Mouse (Mus musculus) hindbrain, embryonic 11.5 days (tissue): ENCODE measurements around the gene Kdm2a. TPM values are rescaled to one million over a fixed set of nuclear protein-coding genes. Genes with fewer than 3 reads are reported as not detected.
A peak's percentile ranks its signal among the peaks of the same experiment; 100 is the strongest.

ENCODE experiments used
- ATAC-seq: fragments of 200-750 bp; cut with Nextera tagmentation; 2 replicates; pipeline ENCODE4 v1.8.0; 2017; ENCODE audit warnings: mild to moderate bottlenecking, moderate TSS enrichment, moderate library complexity; ENCODE audit not compliant: low FRiP score
- DNase-seq: peaks from one replicate; pipeline ENCODE4 v3.0.0-alpha.2; 2015; ENCODE audit warnings: low spot score
- H3K27ac ChIP-seq: fragments of 300-500 bp; sonication (generic); 2 replicates; pipeline ENCODE4 v1.5.1; 2014; ENCODE audit warnings: mild to moderate bottlenecking, low read depth, low read length
- H3K27me3 ChIP-seq: fragments of 300-500 bp; sonication (generic); 2 replicates; pipeline ENCODE4 v1.6.1; 2014; ENCODE audit warnings: mild to moderate bottlenecking, low read length, moderate library complexity, mixed read lengths; ENCODE audit not compliant: control insufficient read depth, insufficient read depth
- H3K36me3 ChIP-seq: fragments of 300-500 bp; sonication (generic); 2 replicates; pipeline ENCODE4 v1.6.1; 2014; ENCODE audit warnings: mild to moderate bottlenecking, low read length, moderate library complexity, mixed read lengths; ENCODE audit not compliant: control insufficient read depth, insufficient read depth
- H3K4me1 ChIP-seq: fragments of 300-500 bp; sonication (generic); replicated peaks from 2 replicates; pipeline ENCODE4 v1.6.1; 2014; ENCODE audit warnings: low read length, mixed read lengths; ENCODE audit not compliant: control insufficient read depth, insufficient read depth
- H3K4me2 ChIP-seq: fragments of 300-500 bp; sonication (generic); replicated peaks from 2 replicates; pipeline ENCODE4 v1.6.1; 2014; ENCODE audit warnings: mild to moderate bottlenecking, low read depth, low read length
- H3K4me3 ChIP-seq: fragments of 300-500 bp; sonication (generic); 2 replicates; pipeline ENCODE4 v1.5.1; 2014; ENCODE audit warnings: low read depth, low read length
- H3K9ac ChIP-seq: fragments of 300-500 bp; sonication (generic); 2 replicates; pipeline ENCODE4 v1.6.1; 2014; ENCODE audit warnings: low read depth, low read length
- H3K9me3 ChIP-seq: fragments of 300-500 bp; sonication (generic); 2 replicates; pipeline ENCODE4 v1.6.1; 2016; ENCODE audit warnings: low read length; ENCODE audit not compliant: control insufficient read depth
- WGBS: fragments of 180-500 bp; shearing (Covaris S2); extraction: QIAGEN DNeasy Blood & Tissue Kit; methylation state at CpG from one replicate; pipeline ENCODE4 v1.1.7; 2014; 5-methylcytosine and 5-hydroxymethylcytosine counted together
- polyA plus RNA-seq: library from polyadenylated mRNA; unstranded; fragments of >200 nt; fragmentation: Nextera tagmentation; extraction: Ambion mirVana; gene quantifications from 2 replicates; pipeline ENCODE4 v1.2.1, GENCODE M21; 2014

Gene Kdm2a
- polyA plus RNA-seq, 1 experiment from 2014 or later = 44.0 TPM

DNA sequence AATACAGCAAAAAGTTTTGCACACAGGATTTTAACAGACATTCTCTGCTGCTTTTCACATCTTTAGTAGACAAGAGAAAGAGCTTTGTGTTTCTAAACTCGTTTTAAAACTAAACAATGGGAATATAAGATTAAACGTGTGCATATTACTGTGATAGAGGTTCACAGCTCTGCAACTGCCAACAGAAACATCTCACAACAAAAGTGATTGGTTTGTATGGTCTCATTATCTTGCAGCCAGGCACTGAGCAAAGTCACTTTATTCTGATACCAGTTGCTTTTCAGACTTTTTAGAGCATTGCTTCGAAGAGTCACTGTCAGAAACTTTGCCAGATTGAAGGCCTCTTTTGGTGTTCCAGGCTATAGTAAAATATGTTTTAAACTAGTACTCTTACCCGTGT, 874 bp upstream of the Kdm2a start:
- ATAC-seq = no peak
- no peaks in the 10 kb centered on the region for H3K9me3 ChIP-seq
- no peak overlapping the region for H3K27ac ChIP-seq
- H3K36me3 ChIP-seq = no peaks in the 10 kb centered on the region
- WGBS = 75% methylated on average over 4 of the region's 4 CpGs
- no peaks in the 10 kb centered on the region for H3K27me3 ChIP-seq
- H3K9ac ChIP-seq = no peak overlapping the region
- H3K4me2 ChIP-seq = no peak overlapping the region
- DNase-seq = no peak
- H3K4me3 ChIP-seq = no peak overlapping the region
- no peaks in the 10 kb centered on the region for H3K4me1 ChIP-seq

GRCm38 (mm10) chr19:4398630-4398948, 504 bp upstream of the Kdm2a start:
- H3K9me3 ChIP-seq = no peaks in the 10 kb centered on the region
- peak overlapping the region; percentile 89 for H3K4me2 ChIP-seq
- H3K27me3 ChIP-seq = no peaks in the 10 kb centered on the region
- H3K4me1 ChIP-seq = no peaks in the 10 kb centered on the region
- peak overlapping the region; percentile 62; the same call in 1 of the 2 replicates for H3K9ac ChIP-seq
- H3K36me3 ChIP-seq = no peaks in the 10 kb centered on the region
- 26% methylated on average over 8 of the region's 8 CpGs for WGBS
- H3K27ac ChIP-seq = 0 out of 2 replicates have a peak overlapping the region, but pooled peaks have one; percentile 77
- DNase-seq (no peak), ATAC-seq (no peak)
- peak overlapping the region; percentile 100 for H3K4me3 ChIP-seq

- DNase-seq = peak; percentile 100
- H3K4me2 ChIP-seq = peak overlapping the region; percentile 89
- no peaks in the 10 kb centered on the region for H3K36me3 ChIP-seq
- H3K9me3 ChIP-seq = no peaks in the 10 kb centered on the region
- H3K4me3 ChIP-seq = peak overlapping the region; percentile 100
- peak; percentile 92 for ATAC-seq
- peak overlapping the region; percentile 99 for H3K9ac ChIP-seq
- WGBS = under 1% methylated on average over 58 of the region's 90 CpGs
- no peaks in the 10 kb centered on the region for H3K4me1 ChIP-seq
- no peaks in the 10 kb centered on the region for H3K27me3 ChIP-seq
- H3K27ac ChIP-seq = peak overlapping the region; percentile 96
Observed at GRCm38 (mm10) chr19:4396998-4397797, 887 bp downstream of the Kdm2a start.

DNA sequence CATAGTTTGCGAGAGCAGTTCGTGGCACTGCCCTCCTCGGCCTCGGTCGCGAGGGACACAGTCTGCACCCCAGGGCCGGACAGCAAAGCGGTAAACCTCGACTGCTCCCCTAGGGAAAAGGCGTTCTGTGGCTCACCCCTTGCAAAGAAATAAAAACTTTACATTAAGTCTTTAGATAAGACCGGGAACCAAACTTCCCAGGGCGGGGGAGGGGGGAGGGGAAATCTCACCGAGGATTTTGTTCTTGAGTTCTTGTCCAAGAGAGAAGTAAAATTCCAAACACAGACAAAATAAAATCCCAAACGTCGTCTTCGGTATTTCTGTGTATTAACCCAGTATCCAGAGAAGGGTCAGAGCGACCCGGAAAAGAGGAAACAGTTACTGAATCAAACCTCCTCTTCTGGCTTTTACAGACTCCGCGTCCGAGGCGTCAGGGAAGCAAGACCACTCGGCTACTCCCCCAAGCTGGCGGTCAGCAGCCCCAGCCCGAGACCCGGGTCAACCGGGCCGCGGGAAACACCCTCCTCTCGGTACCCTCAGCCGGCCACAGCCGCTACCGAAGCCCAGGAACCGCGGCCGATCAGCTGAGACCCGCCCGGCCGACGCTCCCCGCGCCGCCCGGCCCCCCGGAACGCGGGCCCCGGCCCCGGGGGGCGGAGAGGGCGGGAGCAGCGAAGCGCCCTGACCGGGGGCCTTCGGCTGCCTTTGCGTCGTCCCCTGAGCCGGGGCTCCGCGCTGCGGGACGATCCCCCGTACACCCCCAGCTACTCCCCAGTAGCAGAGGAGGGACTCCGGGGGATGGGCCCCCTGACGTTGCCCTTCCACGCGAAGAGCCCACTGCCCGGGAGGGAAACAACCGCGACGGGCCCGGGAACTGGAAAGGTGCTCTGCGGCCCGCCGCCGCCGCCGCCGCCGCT, 1.7 kb downstream of the Kdm2a start:
- H3K9me3 ChIP-seq = no peaks in the 10 kb centered on the region
- under 1% methylated on average over 47 of the region's 80 CpGs for WGBS
- H3K9ac ChIP-seq = peak overlapping the region; percentile 99
- no peaks in the 10 kb centered on the region for H3K36me3 ChIP-seq
- ATAC-seq (peak; percentile 71), DNase-seq (peak; percentile 48)
- no peaks in the 10 kb centered on the region for H3K4me1 ChIP-seq
- H3K4me2 ChIP-seq = peak overlapping the region; percentile 73
- peak overlapping the region; percentile 96 for H3K27ac ChIP-seq
- no peaks in the 10 kb centered on the region for H3K27me3 ChIP-seq
- H3K4me3 ChIP-seq = peak overlapping the region; percentile 100

GRCm38 (mm10) chr19:4387276-4387675, 10.8 kb downstream of the Kdm2a start:
- Histone ChIP-seq H3K4me3 (no peak overlapping the region), H3K4me1 (no peaks in the 10 kb centered on the region), H3K9me3 (no peaks in the 10 kb centered on the region), H3K4me2 (no peak overlapping the region), H3K9ac (no peak overlapping the region), H3K27ac (no peak overlapping the region), H3K36me3 (no peaks in the 10 kb centered on the region), H3K27me3 (no peaks in the 10 kb centered on the region)
- DNase-seq (no peak), ATAC-seq (no peak)

DNA sequence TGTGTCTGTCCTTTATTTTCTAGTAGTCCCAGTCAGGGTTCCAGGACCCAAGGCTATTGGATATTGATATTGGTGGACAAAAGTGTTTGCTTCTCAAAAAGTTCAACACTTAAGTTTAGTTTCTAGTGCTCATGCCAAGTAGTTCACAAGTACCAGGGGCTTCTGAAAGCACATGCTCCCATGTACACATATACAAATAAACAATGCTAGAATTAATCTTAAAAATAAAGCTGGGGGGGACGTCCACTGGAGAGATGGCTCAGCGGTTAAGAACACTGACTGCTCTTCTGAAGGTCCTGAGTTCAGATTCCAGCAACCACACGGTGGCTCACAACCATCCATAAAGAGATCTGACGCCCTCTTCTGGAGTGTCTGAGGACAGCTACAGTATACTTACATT, 13.1 kb downstream of the Kdm2a start:
- Histone ChIP-seq H3K36me3 (no peaks in the 10 kb centered on the region), H3K27ac (no peak overlapping the region), H3K4me3 (no peak overlapping the region), H3K9me3 (no peaks in the 10 kb centered on the region), H3K4me1 (no peaks in the 10 kb centered on the region), H3K4me2 (no peak overlapping the region), H3K27me3 (no peaks in the 10 kb centered on the region), H3K9ac (no peak overlapping the region)
- DNase-seq (no peak), ATAC-seq (no peak)
- 84% methylated on average over 4 of the region's 4 CpGs for WGBS

DNA sequence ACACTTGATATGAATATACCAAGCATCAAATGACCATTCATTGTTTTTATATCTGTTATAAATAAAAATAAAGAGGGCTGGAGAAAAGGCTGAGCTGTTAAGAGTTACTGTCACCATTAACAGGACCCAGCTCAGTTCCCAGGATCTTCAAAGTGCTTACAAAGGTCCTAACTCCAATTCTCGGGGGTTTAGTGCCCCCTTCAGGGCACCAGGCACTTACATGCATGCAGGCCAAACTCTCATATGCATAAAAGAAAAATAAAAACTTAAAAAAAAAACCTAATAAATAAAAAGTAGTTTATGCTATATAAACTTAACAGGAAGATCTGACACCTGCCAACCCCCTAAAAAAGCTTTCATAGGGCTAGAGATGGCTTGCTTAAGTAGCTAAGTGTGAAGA, 13.8 kb downstream of the Kdm2a start:
- Histone ChIP-seq H3K4me3 (no peak overlapping the region), H3K9me3 (no peaks in the 10 kb centered on the region), H3K36me3 (no peaks in the 10 kb centered on the region), H3K4me1 (no peaks in the 10 kb centered on the region), H3K4me2 (no peak overlapping the region), H3K27me3 (no peaks in the 10 kb centered on the region), H3K9ac (no peak overlapping the region), H3K27ac (no peak overlapping the region)
- no peak for ATAC-seq
- 50% methylated on average over 1 of the region's 1 CpGs for WGBS
- DNase-seq = no peak

- Histone ChIP-seq H3K27me3 (no peaks in the 10 kb centered on the region), H3K4me1 (no peaks in the 10 kb centered on the region), H3K9ac (no peak overlapping the region), H3K4me2 (no peak overlapping the region), H3K9me3 (no peaks in the 10 kb centered on the region), H3K4me3 (no peak overlapping the region), H3K27ac (no peak overlapping the region), H3K36me3 (no peaks in the 10 kb centered on the region)
- ATAC-seq (no peak), DNase-seq (no peak)
Observed at GRCm38 (mm10) chr19:4383306-4383705, 14.8 kb downstream of the Kdm2a start.
